Mouse (Mus musculus): ENCODE data around the gene Srpk2. TPM values are rescaled to one million over a fixed set of nuclear protein-coding genes. Genes with fewer than 3 reads are reported as not detected.

The Srpk2 gene
- polyA plus RNA-seq, 1 experiment from 2014 or later: 37.7 TPM

- Histone ChIP-seq H3K9me3 (no peaks in the 10 kb centered on the region), H3K9ac (no peak overlapping the region), H3K27me3 (replicated peaks) (no peaks in the 10 kb centered on the region), H3K4me2 (no peak overlapping the region), H3K27ac (replicated peaks) (no peak overlapping the region), H3K4me3 (no peak overlapping the region), H3K4me1 (peaks cover 22% of the 10 kb centered on the region), H3K36me3 (no peaks in the 10 kb centered on the region)
- no peak for ATAC-seq (ENCODE audit: extremely low read depth, insufficient number of reproducible peaks, low FRiP score, low TSS enrichment)
- 61% methylated on average over 2 of the region's 2 CpGs for WGBS
Measured at GRCm38 (mm10) chr5:23581484-23582060, 102.8 kb downstream of the Srpk2 start.

- ATAC-seq (ENCODE audit: extremely low read depth, insufficient number of reproducible peaks, low FRiP score, low TSS enrichment): no peak
- peaks cover 7% of the 10 kb centered on the region for H3K36me3 ChIP-seq
- H3K27me3 ChIP-seq (replicated peaks): no peaks in the 10 kb centered on the region
- H3K4me1 ChIP-seq: peaks cover 26% of the 10 kb centered on the region
- H3K4me2 ChIP-seq: no peak overlapping the region
- WGBS: 83% methylated on average over 3 of the region's 3 CpGs
- H3K9ac ChIP-seq: no peak overlapping the region
- no peaks in the 10 kb centered on the region for H3K9me3 ChIP-seq
- H3K4me3 ChIP-seq: no peak overlapping the region
- H3K27ac ChIP-seq (replicated peaks): no peak overlapping the region
Measured at GRCm38 (mm10) chr5:23579120-23579880, 105.1 kb downstream of the Srpk2 start.

GRCm38 (mm10) chr5:23578322-23578957, 106.0 kb downstream of the Srpk2 start:
- no peak overlapping the region for H3K4me3 ChIP-seq
- no peak overlapping the region for H3K27ac ChIP-seq (replicated peaks)
- peaks cover 3% of the 10 kb centered on the region; the same call in 1 of the 2 replicates for H3K9me3 ChIP-seq
- peaks cover 26% of the 10 kb centered on the region for H3K4me1 ChIP-seq
- H3K4me2 ChIP-seq: no peak overlapping the region
- H3K27me3 ChIP-seq (replicated peaks): no peaks in the 10 kb centered on the region
- no peak for ATAC-seq (ENCODE audit: extremely low read depth, insufficient number of reproducible peaks, low FRiP score, low TSS enrichment)
- H3K9ac ChIP-seq: no peak overlapping the region
- peaks cover 15% of the 10 kb centered on the region for H3K36me3 ChIP-seq
- 72% methylated on average over 4 of the region's 4 CpGs for WGBS

- no peak overlapping the region for H3K27ac ChIP-seq (replicated peaks)
- H3K9me3 ChIP-seq: peaks cover 5% of the 10 kb centered on the region; the same call in 1 of the 2 replicates
- no peak overlapping the region for H3K4me3 ChIP-seq
- no peak overlapping the region for H3K9ac ChIP-seq
- no peaks in the 10 kb centered on the region for H3K27me3 ChIP-seq (replicated peaks)
- WGBS: 74% methylated on average over 4 of the region's 4 CpGs
- H3K4me1 ChIP-seq: peaks cover 26% of the 10 kb centered on the region
- no peak overlapping the region for H3K4me2 ChIP-seq
- peaks cover 15% of the 10 kb centered on the region for H3K36me3 ChIP-seq
- no peak for ATAC-seq (ENCODE audit: extremely low read depth, insufficient number of reproducible peaks, low FRiP score, low TSS enrichment)
Measured at GRCm38 (mm10) chr5:23577847-23578246, 106.6 kb downstream of the Srpk2 start.

GRCm38 (mm10) chr5:23576336-23577094, 107.9 kb downstream of the Srpk2 start:
- Histone ChIP-seq H3K4me3 (no peak overlapping the region), H3K9ac (no peak overlapping the region), H3K4me2 (no peak overlapping the region), H3K9me3 (peaks cover 5% of the 10 kb centered on the region; the same call in 1 of the 2 replicates), H3K27me3 (replicated peaks) (no peaks in the 10 kb centered on the region), H3K36me3 (peaks cover 15% of the 10 kb centered on the region), H3K27ac (replicated peaks) (no peak overlapping the region), H3K4me1 (peaks cover 24% of the 10 kb centered on the region)
- WGBS: 49% methylated on average over 6 of the region's 6 CpGs
- no peak for ATAC-seq (ENCODE audit: extremely low read depth, insufficient number of reproducible peaks, low FRiP score, low TSS enrichment)

GRCm38 (mm10) chr5:23573942-23574341, 110.5 kb downstream of the Srpk2 start:
- Histone ChIP-seq H3K9me3 (peaks cover 5% of the 10 kb centered on the region; the same call in 1 of the 2 replicates), H3K27ac (replicated peaks) (no peak overlapping the region), H3K4me1 (peaks cover 17% of the 10 kb centered on the region), H3K4me2 (no peak overlapping the region), H3K9ac (no peak overlapping the region), H3K4me3 (no peak overlapping the region), H3K27me3 (replicated peaks) (no peaks in the 10 kb centered on the region), H3K36me3 (peaks cover 19% of the 10 kb centered on the region)
- 88% methylated on average over 5 of the region's 5 CpGs for WGBS
- ATAC-seq (ENCODE audit: extremely low read depth, insufficient number of reproducible peaks, low FRiP score, low TSS enrichment): no peak

GRCm38 (mm10) chr5:23568188-23568587, 116.2 kb downstream of the Srpk2 start:
- Histone ChIP-seq H3K27me3 (replicated peaks) (no peaks in the 10 kb centered on the region), H3K4me1 (0 out of 2 replicates have a peak, but pooled peaks cover 7% of the 10 kb centered on the region), H3K9me3 (no peaks in the 10 kb centered on the region), H3K27ac (replicated peaks) (no peak overlapping the region), H3K4me2 (no peak overlapping the region), H3K36me3 (peaks cover 28% of the 10 kb centered on the region), H3K4me3 (no peak overlapping the region), H3K9ac (no peak overlapping the region)
- 86% methylated on average over 5 of the region's 5 CpGs for WGBS
- no peak for ATAC-seq (ENCODE audit: extremely low read depth, insufficient number of reproducible peaks, low FRiP score, low TSS enrichment)

GRCm38 (mm10) chr5:23566382-23566781, 118.0 kb downstream of the Srpk2 start:
- Histone ChIP-seq H3K4me2 (no peak overlapping the region), H3K9me3 (no peaks in the 10 kb centered on the region), H3K4me1 (peaks cover 14% of the 10 kb centered on the region; the same call in 1 of the 2 replicates), H3K36me3 (peaks cover 33% of the 10 kb centered on the region), H3K9ac (no peak overlapping the region), H3K27ac (replicated peaks) (no peak overlapping the region), H3K27me3 (replicated peaks) (no peaks in the 10 kb centered on the region), H3K4me3 (no peak overlapping the region)
- ATAC-seq (ENCODE audit: extremely low read depth, insufficient number of reproducible peaks, low FRiP score, low TSS enrichment): no peak
- 87% methylated on average over 6 of the region's 6 CpGs for WGBS

- peaks cover 45% of the 10 kb centered on the region for H3K36me3 ChIP-seq
- H3K4me2 ChIP-seq: no peak overlapping the region
- no peaks in the 10 kb centered on the region for H3K9me3 ChIP-seq
- peaks cover 21% of the 10 kb centered on the region for H3K4me1 ChIP-seq
- no peak overlapping the region for H3K9ac ChIP-seq
- H3K4me3 ChIP-seq: no peak overlapping the region
- no peak overlapping the region for H3K27ac ChIP-seq (replicated peaks)
- H3K27me3 ChIP-seq (replicated peaks): no peaks in the 10 kb centered on the region
- 72% methylated on average over 4 of the region's 4 CpGs for WGBS
- ATAC-seq (ENCODE audit: extremely low read depth, insufficient number of reproducible peaks, low FRiP score, low TSS enrichment): no peak
Measured at GRCm38 (mm10) chr5:23562278-23563060, 121.9 kb downstream of the Srpk2 start.

GRCm38 (mm10) chr5:23561227-23561626, 123.2 kb downstream of the Srpk2 start:
- no peak overlapping the region for H3K27ac ChIP-seq (replicated peaks)
- 89% methylated on average over 2 of the region's 2 CpGs for WGBS
- ATAC-seq (ENCODE audit: extremely low read depth, insufficient number of reproducible peaks, low FRiP score, low TSS enrichment): no peak

More at GRCm38 (mm10) chr5:23561227-23561626, 123.2 kb downstream of the Srpk2 start:
- Histone ChIP-seq H3K4me1 (peaks cover 26% of the 10 kb centered on the region), H3K9ac (no peak overlapping the region), H3K4me2 (no peak overlapping the region), H3K27me3 (replicated peaks) (no peaks in the 10 kb centered on the region), H3K4me3 (no peak overlapping the region), H3K9me3 (no peaks in the 10 kb centered on the region), H3K36me3 (peaks cover 45% of the 10 kb centered on the region)
